Comparison of ENCODE assay signal across 9 mouse cellular contexts in genomic region chr7:49499598-49499997, GRCm38 (mm10).
"Had no signal": no experiment of that assay in that cellular context is flagged by ENCODE, and none has a peak within 500 bp of the region (broad histone marks: within the 10 kb centered on the region; RNA-seq: fewer than 3 reads in every experiment).

No protein-coding gene starts in this region.

- DNase-seq: left cerebral cortex, postnatal 4 days; lung, adult 18-20 months; lung, postnatal 36 days; right cerebral cortex, postnatal 14 days had no signal

- ATAC-seq: intestine, embryonic 16.5 days; midbrain, embryonic 13.5 days had no signal

- H3K36me3 ChIP-seq: limb, embryonic 13.5 days; midbrain, embryonic 13.5 days had no signal

- H3K4me2 ChIP-seq: limb, embryonic 13.5 days; midbrain, embryonic 13.5 days had no signal

- H3K4me3 ChIP-seq: layer of hippocampus, adult 2 months; limb, embryonic 13.5 days; midbrain, embryonic 13.5 days had no signal

- H3K9me3 ChIP-seq: limb, embryonic 13.5 days; midbrain, embryonic 13.5 days had no signal

- H3K27ac ChIP-seq: layer of hippocampus, adult 2 months; limb, embryonic 13.5 days; liver, embryonic 14.5 days; midbrain, embryonic 13.5 days had no signal

- H3K9ac ChIP-seq: limb, embryonic 13.5 days; liver, embryonic 14.5 days; midbrain, embryonic 13.5 days had no signal

- H3K27me3 ChIP-seq: midbrain, embryonic 13.5 days had no signal
